Mouse (Mus musculus) kidney, adult 2 months (tissue): ENCODE measurements around the gene Tgfbr1.

Source experiments
- CTCF ChIP-seq: fragments of 200-500 bp; conservative IDR thresholded peaks from 2 replicates; pipeline ENCODE4 v1.5.1; 2011; ENCODE audit warnings: low read depth, mild to moderate bottlenecking, control low read depth, low read length, moderate library complexity, mixed read lengths; ENCODE audit not compliant: insufficient read depth, insufficient read length
- POLR2A ChIP-seq: fragments of 200-500 bp; IDR thresholded peaks from one replicate; pipeline ENCODE4 v1.6.1; 2011; ENCODE audit warnings: low read depth, low read length, control low read depth

DNA sequence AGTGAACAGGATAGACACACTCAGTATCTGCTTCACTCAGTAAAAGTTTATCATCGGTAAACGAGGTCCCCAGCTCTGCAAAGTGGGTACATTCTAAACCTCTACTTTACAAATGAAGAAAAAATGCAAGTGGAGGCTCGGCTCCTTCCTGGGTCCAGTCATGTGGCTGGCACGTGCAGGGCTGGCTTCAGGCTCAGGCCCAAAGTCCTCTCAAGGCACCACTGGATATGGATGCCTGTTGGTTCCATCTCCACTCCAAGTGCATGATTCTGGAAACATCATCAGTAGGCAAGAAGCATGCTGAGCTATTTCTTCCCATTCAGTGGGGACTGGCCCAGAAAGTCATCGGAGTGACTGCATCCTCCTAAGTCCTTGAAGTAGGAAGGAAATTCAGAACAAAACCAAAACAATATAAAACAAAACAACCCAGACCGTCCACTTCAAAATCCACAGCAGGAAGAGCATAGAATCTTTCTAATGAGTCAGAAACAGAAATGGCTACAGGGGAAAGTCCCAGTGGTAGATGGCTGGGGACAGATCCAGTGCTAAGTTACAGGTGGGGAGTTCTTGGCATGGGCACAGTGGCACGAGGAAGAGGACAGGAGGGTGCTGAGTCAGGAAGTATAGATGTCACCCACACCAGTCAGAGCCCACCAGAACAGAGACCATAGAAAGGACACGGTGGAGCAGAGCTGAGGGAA is 39.2 kb upstream of the Tgfbr1 start:
- TF ChIP-seq POLR2A (no peak), CTCF (no peak)
